Mouse (Mus musculus) brain, embryonic 14.5 days (tissue): Measurements from ENCODE around the gene D5Ertd579e.

Experiments
- CTCF ChIP-seq: fragments of 200-500 bp; IDR thresholded peaks from 2 replicates; pipeline ENCODE4 v1.5.1; 2012; ENCODE audit warnings: inconsistent platforms, mild to moderate bottlenecking, moderate library complexity, borderline replicate concordance; ENCODE audit not compliant: insufficient read depth, insufficient read length; ENCODE audit errors: extremely low read depth
- POLR2A ChIP-seq: fragments of 200-500 bp; IDR thresholded peaks from 2 replicates; pipeline ENCODE4 v1.6.1; 2012; ENCODE audit warnings: mild to moderate bottlenecking, inconsistent platforms, borderline replicate concordance; ENCODE audit not compliant: poor library complexity, insufficient read depth, insufficient read length, severe bottlenecking; ENCODE audit errors: extremely low read depth

DNA sequence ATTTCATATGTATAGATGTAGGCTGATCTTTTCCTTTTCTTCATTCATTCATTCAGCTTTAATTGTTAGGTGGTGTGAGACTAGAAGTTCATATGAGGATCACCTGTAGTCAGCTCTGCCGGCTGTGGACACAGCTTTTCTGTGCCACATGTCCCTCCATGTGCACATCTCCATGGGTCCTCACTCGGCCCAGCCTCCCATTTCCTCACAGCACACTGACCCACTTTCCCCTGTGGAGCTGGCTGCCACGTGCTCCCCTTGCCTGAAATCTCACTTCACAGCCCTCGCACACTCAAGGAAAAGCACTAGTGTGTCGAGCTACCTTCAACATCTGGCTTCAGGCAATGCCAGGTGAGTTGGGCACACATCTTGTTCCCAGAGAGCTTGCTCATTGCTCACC lies 23.3 kb upstream of the D5Ertd579e start:
- TF ChIP-seq POLR2A (no peak), CTCF (no peak)
